Mouse (Mus musculus): ENCODE data around the gene Lhx2.

Gene Lhx2

GRCm38 (mm10) chr2:38405356-38405755 is 66.3 kb downstream of the Lhx2 start:
- DNase-seq (ENCODE audit: low read depth, low spot score): no peak

DNA sequence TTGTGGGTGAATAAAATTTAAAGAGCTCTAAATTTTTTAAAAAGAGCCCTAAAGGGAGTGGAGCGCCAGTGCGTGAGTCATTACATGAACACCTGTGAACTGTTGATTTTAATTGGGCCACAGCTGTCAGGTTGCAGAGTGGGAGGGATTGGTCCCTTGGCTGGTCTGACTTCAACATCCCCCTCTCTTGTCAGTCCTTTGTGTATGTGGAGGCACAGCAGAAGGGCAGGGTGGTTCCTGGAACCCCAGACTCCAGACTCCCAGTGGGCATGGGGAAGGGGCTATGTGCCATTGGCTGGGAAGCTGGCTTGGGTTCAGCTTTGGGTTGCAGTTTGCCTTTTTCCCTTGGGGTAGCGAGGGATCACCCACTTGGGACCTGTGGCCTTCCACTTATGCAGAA is 70.2 kb downstream of the Lhx2 start:
- no peak for DNase-seq (ENCODE audit: low read depth, low spot score)

GRCm38 (mm10) chr2:38410227-38410626 is 71.1 kb downstream of the Lhx2 start:
- no peak for DNase-seq (ENCODE audit: low read depth, low spot score)

DNA sequence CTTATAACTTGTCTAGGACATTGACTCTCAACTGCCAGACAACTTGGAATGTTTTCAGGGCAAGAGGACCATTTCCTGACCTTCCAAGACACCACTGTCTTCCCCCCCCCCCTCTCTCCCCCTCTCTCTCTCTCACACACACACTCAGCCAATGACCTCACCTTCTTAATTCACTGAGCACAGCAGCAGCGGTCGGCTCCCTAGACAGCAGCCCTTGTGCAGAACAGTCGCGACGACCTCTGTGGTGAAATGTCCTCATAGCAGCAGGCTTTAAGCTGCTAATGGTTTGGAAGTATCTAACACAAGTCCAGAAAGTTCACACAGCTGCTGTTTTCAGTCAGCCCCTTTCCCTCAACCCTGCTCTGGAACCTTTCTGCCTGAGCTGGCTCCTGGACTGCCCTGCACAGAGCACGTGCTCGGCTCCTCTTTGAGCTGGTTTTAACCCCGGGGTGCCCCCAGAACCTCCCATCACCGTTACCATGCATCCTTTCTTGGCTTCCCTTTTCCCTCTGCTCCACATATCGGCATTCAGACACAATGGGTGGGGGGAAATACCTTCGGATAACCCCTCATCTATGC is 73.6 kb downstream of the Lhx2 start:
- DNase-seq (ENCODE audit: low read depth, low spot score): no peak

DNA sequence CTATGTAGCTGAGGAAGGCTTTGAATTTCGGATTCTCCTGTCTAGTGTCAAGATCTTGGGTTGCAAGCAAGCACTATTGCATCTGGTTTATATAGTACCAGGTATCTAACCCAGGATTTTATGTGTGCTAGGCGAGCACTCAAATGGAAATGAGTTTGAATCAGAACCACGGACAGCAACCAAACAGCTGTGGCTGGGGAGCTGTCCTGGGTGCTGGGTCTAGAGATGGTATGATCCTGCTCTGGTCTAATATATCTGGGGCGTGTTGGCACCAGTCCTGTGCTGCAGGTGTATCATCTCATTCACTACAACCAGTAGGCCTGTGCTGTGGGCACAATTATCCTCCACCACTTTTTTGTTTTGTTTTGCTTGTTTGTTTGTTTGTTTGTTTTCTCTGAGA is 78.9 kb downstream of the Lhx2 start:
- no peak for DNase-seq (ENCODE audit: low read depth, low spot score)

Measured in c-Kit-negative CD71-positive TER-119-positive erythroid progenitor cells, embryonic 14.5 days (primary cell).